Mouse (Mus musculus) midbrain, embryonic 10.5 days (tissue): Measurements from ENCODE around the gene 9130213A22Rik. TPM values are rescaled to one million over a fixed set of nuclear protein-coding genes. Genes with fewer than 3 reads are reported as not detected.

Experiments
- DNase-seq: peaks from one replicate; pipeline ENCODE4 v3.0.0-alpha.2; 2017; ENCODE audit warnings: low spot score
- H3K27ac ChIP-seq: fragments of 300-500 bp; sonication (generic); replicated peaks from 2 replicates; pipeline ENCODE4 v1.5.1; 2016; ENCODE audit warnings: mild to moderate bottlenecking
- H3K27me3 ChIP-seq: fragments of 300-500 bp; sonication (generic); 2 replicates; pipeline ENCODE4 v1.6.1; 2016; ENCODE audit warnings: low read depth, mild to moderate bottlenecking; ENCODE audit not compliant: poor library complexity, severe bottlenecking
- H3K36me3 ChIP-seq: fragments of 300-500 bp; sonication (generic); 2 replicates; pipeline ENCODE4 v1.6.1; 2016; ENCODE audit warnings: mild to moderate bottlenecking, moderate library complexity
- H3K4me1 ChIP-seq: fragments of 300-500 bp; sonication (generic); 2 replicates; pipeline ENCODE4 v1.6.1; 2016
- H3K4me3 ChIP-seq: fragments of 300-500 bp; sonication (generic); 2 replicates; pipeline ENCODE4 v1.5.1; 2016; ENCODE audit warnings: mild to moderate bottlenecking, moderate library complexity
- H3K9me3 ChIP-seq: fragments of 300-500 bp; sonication (generic); replicated peaks from 2 replicates; pipeline ENCODE4 v1.6.1; 2016; ENCODE audit warnings: mild to moderate bottlenecking
- WGBS: fragments of 180-500 bp; shearing (Covaris S2); methylation state at CpG from one replicate; pipeline ENCODE4 v1.1.7; 2016; 5-methylcytosine and 5-hydroxymethylcytosine counted together
- polyA plus RNA-seq: library from polyadenylated mRNA; unstranded; fragments of >200 nt; fragmentation: Nextera tagmentation; extraction: Ambion mirVana; gene quantifications from 2 replicates; pipeline ENCODE4 v1.2.1, GENCODE M21; 2016

9130213A22Rik gene
- polyA plus RNA-seq, 1 experiment from 2014 or later, result 0.07 TPM

DNA sequence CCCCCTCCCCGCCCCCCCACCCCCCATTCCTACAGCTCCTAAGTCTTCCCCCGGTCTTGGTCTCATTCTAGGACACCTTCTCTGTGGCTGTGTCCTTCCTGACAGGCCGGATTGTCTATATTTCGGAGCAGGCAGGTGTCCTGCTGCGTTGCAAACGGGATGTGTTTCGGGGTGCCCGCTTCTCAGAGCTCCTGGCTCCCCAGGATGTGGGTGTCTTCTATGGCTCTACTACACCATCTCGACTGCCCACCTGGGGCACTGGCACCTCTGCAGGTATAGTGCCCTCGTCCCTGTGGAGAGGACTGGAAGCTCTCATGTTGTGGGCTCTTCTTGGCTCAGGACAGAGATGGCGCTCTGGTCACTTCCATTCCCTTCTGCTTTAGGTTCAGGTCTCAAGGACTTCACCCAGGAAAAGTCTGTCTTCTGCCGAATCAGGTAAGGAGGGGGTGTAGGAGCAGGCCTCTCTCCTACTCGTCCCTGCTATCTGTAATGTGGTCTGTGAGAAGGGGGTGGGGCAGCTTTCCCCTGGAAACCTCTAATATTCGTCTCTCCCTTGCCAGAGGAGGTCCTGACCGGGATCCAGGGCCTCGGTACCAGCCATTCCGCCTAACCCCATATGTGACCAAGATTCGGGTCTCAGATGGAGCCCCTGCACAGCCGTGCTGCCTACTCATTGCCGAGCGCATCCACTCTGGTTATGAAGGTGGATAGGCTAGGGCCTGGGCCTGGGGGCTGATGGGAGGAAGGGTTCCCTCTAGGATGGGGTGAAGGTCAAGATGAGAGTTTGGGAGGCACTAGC, 20.6 kb downstream of the 9130213A22Rik start:
- Histone ChIP-seq H3K4me3 (no peak overlapping the region; the same call in 1 of the 2 replicates), H3K36me3 (peaks cover 62% of the 10 kb centered on the region), H3K27ac (no peak overlapping the region; the same call in 1 of the 2 replicates), H3K4me1 (peaks cover 42% of the 10 kb centered on the region), H3K9me3 (no peaks in the 10 kb centered on the region), H3K27me3 (no peaks in the 10 kb centered on the region)
- WGBS, result 90% methylated on average over 21 of the region's 21 CpGs
- no peak for DNase-seq

DNA sequence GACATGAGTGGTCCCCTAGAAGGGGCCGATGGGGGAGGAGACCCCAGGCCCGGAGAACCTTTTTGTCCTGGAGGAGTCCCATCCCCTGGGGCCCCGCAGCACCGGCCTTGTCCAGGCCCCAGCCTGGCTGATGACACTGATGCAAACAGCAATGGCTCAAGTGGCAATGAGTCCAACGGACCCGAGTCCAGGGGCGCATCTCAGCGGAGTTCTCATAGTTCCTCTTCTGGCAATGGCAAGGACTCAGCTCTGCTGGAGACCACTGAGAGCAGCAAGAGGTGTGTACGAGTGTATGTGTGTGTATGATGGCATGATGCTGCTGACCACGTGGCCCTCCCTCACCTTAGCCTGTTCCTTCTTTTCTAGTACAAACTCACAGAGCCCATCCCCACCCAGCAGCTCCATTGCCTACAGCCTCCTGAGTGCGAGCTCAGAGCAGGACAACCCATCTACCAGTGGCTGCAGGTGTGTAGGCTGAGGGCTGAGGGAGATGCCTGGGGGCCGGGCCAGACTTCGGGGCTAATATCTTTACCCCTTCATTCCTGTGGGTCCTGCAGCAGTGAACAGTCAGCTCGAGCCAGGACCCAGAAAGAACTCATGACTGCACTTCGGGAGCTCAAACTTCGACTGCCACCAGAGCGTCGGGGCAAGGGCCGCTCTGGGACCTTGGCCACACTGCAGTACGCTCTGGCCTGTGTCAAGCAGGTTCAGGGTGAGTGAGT, 21.6 kb downstream of the 9130213A22Rik start:
- Histone ChIP-seq H3K4me3 (peak overlapping the region; percentile 65), H3K4me1 (peaks cover 52% of the 10 kb centered on the region), H3K36me3 (peaks cover 52% of the 10 kb centered on the region), H3K27ac (peak overlapping the region; percentile 83; the same call in 1 of the 2 replicates), H3K27me3 (peaks cover 4% of the 10 kb centered on the region; the same call in 1 of the 2 replicates), H3K9me3 (no peaks in the 10 kb centered on the region)
- 92% methylated on average over 20 of the region's 20 CpGs for WGBS
- no peak for DNase-seq

DNA sequence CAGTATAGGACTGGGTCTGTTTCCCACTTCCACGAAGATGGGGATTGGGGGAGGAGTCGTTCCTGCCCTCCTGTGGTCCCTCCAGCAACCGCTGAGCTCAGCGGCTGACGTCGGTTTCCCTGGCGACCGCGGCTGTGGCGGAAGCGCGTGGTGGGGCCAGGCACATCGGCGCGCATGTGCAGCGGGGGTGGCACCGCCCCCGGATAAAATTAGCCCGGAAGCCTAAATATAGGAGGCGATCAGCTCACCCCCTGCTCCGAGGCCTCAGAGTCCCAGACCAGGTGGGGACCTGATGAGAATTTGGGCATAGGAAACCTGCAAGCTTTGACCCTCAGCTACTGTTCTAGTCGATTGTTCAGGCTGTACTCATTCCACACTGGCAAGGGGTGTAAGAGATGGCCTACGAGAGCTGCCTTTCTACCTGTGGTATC, 22.5 kb downstream of the 9130213A22Rik start:
- Histone ChIP-seq H3K4me1 (peaks cover 60% of the 10 kb centered on the region), H3K9me3 (no peaks in the 10 kb centered on the region)

DNA sequence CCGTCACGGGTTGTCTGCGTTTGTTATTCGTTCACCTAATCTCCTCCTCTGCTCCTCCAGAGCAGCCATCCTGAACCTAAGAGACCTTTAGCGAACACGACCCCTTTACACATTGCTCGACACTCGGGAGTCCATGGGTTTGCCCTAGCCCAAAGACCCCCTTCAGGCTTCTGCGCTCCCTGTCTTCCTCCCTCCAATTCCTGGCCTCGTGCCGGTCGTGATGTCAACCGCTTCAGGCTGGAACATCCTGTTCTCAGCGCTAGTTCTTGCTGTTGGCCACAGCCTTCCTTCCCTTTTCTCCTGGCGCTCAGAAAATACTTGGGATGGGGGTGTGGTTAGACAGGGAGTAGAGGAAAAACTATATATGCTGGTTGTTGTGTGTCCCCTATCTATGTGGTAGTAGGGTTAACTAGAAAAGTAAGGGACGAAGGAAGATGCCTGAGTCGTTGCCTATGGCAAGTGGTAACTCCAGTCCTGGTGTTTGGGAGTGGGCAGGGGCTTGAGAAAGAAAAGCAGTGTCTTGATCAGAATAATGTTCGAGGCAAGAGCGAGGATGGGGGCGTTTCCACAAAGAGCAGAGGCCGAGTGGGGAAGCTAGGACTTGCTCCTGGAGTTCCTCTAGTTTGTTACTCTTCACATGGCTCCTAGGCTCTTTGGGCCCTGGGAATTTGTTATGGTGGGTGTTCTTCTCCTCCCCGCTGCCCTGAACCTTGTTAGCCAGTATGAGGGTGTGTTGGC, 23.0 kb downstream of the 9130213A22Rik start:
- Histone ChIP-seq H3K4me1 (peaks cover 64% of the 10 kb centered on the region), H3K9me3 (no peaks in the 10 kb centered on the region), H3K27me3 (peaks cover 4% of the 10 kb centered on the region; the same call in 1 of the 2 replicates), H3K27ac (peak overlapping the region; percentile 83), H3K36me3 (peaks cover 37% of the 10 kb centered on the region), H3K4me3 (peak overlapping the region; percentile 65)
- 2% methylated on average over 22 of the region's 22 CpGs for WGBS
- DNase-seq, result no peak

More for the DNA sequence above, 22.5 kb downstream of the 9130213A22Rik start:
- H3K36me3 ChIP-seq, result peaks cover 43% of the 10 kb centered on the region
- peak overlapping the region; percentile 83 for H3K27ac ChIP-seq
- H3K4me3 ChIP-seq, result peak overlapping the region; percentile 65
- peaks cover 4% of the 10 kb centered on the region; the same call in 1 of the 2 replicates for H3K27me3 ChIP-seq
- 3% methylated on average over 23 of the region's 23 CpGs for WGBS
- DNase-seq, result peak; percentile 87

DNA sequence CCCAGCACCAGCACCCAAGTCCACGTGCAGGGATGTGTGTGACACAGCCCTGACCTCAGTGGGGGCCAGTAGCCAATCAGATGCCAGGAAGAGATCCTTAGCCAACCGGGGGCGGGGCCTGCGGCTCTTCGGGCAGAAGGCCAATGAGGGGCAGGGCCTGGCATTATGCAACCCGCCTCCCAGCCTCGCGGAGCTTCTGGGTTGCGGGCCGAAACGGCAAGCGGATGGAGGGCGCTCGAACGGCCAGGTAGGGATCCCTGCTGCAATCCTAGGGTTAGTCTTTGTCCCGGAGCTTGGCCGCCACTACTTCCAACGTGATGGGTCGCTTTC, 23.7 kb downstream of the 9130213A22Rik start:
- peak; percentile 93 for DNase-seq
- H3K27me3 ChIP-seq, result peaks cover 4% of the 10 kb centered on the region; the same call in 1 of the 2 replicates
- H3K36me3 ChIP-seq, result peaks cover 31% of the 10 kb centered on the region
- H3K4me3 ChIP-seq, result peak overlapping the region; percentile 65
- peak overlapping the region; percentile 83 for H3K27ac ChIP-seq
- H3K9me3 ChIP-seq, result no peaks in the 10 kb centered on the region
- 0% methylated on average over 19 of the region's 19 CpGs for WGBS
- H3K4me1 ChIP-seq, result peaks cover 70% of the 10 kb centered on the region

DNA sequence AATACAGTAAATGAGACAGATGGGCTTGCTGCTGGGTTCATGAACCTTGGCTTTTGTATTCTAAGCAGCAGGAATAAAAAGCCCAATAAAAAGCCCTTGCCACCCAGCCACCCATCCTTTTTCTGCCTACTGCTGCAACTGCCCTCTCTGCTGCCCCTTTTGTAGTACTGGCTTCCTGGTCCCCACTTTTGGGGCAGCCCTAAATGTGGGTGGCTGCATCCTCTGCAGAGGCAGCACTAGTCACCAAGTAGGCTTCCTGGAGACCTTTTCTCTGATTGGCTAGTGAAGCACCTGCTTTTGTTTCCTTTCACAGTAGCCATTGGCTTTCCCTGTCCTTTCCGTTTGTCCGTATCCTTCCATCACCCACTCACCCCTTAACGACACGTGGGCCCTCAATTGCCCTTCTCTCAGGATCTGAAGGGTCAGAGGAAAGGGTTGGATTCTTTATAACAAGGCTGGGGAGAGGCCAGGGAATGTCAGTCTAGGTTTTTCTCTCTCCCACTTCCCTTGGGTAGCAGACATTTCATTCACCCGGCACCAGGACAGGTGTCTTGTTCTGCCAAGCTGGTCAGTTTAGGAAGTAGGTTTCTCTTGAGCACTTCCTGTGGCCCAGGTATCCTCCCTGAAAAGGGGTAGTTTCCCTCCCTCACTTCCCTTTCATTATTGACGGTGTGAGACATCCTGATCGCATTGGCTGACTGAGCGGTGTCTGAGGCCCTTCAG, 24.2 kb downstream of the 9130213A22Rik start:
- H3K36me3 ChIP-seq, result peaks cover 26% of the 10 kb centered on the region
- peaks cover 4% of the 10 kb centered on the region; the same call in 1 of the 2 replicates for H3K27me3 ChIP-seq
- 22% methylated on average over 8 of the region's 8 CpGs for WGBS
- peak overlapping the region; percentile 83 for H3K27ac ChIP-seq
- H3K4me1 ChIP-seq, result peaks cover 70% of the 10 kb centered on the region
- no peaks in the 10 kb centered on the region for H3K9me3 ChIP-seq
- H3K4me3 ChIP-seq, result peak overlapping the region; percentile 65
- no peak for DNase-seq

DNA sequence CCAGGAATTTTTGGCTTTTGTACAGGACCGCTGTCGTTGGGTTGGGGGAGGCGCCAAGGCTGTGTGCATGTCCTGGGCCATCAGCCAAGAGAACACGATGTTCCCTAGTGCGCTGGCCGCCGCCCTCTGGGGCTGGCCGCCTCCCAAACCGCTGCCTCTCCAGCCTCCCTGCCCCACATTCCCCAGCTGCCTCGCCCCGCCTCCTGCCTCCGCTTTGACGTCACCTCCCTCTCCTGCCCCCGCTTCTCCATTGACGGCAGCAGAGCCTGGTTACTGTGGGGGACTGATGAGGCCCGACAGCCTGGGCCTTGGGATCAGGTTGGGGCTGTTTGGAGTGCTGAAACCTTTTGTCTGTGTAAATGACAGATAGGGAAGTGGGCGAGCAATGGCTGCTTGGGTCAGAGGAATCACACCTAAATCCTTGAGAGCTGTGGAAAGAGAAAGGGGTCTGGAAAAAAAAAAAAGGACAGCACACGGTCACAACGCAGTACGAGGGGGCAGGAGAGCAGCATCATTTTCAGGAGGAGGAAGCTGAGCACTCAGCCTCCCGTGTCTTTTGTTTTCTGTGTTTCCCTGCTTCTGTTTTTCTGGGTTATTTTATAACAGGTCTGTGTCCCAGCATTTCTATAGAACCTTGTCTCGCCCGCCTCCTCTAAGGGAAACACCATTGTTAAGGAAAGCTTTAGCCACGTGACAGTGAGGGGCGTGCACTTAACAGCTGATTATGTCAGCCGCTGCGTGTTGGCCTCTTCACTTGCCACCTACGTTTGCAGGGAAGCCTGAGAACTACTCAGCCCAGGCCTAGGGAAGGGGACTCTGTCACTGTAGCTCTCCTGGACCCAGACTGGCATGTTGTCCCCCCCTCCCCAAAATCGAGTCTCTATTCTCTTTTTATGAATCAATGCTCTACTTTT, 25.1 kb downstream of the 9130213A22Rik start:
- Histone ChIP-seq H3K9me3 (no peaks in the 10 kb centered on the region), H3K4me3 (peak overlapping the region; percentile 65), H3K27ac (peak overlapping the region; percentile 77), H3K27me3 (peaks cover 4% of the 10 kb centered on the region; the same call in 1 of the 2 replicates), H3K4me1 (peaks cover 70% of the 10 kb centered on the region), H3K36me3 (peaks cover 22% of the 10 kb centered on the region)
- peak; percentile 85 for DNase-seq
- 2% methylated on average over 29 of the region's 29 CpGs for WGBS

DNA sequence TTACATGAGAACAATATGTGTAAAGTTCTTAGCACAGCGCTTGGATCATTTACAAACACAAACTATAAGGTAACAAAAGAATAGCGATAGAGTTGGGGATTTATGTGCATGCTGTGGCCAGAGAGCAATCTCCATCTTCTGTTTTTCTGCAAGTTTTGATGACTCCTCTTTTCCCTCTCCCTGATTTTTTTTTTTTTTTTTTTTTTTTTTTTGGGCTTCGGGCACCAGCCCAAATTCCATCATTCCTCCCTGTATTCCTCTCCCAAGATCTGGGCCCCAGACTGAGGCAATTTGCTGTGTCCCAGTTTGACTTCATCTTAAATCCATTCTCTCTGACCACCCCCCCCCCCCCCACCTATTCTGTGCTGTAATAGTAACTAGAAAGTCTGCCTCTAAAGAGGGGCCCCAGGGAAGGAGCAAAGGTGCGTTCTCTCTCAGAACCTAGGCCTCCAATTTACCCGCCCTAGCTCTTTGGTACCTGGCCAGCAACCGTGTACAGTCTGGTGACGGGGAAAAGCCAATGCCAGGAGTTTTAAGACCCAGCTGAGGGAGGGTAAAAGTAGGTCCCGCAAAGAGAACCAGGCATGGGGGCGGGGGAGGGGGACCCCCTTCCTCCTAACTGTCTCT, 25.9 kb downstream of the 9130213A22Rik start:
- WGBS, result 12% methylated on average over 9 of the region's 9 CpGs
- H3K4me3 ChIP-seq, result peak overlapping the region; percentile 65
- peaks cover 4% of the 10 kb centered on the region; the same call in 1 of the 2 replicates for H3K27me3 ChIP-seq
- H3K27ac ChIP-seq, result peak overlapping the region; percentile 77
- peaks cover 78% of the 10 kb centered on the region for H3K4me1 ChIP-seq
- peaks cover 20% of the 10 kb centered on the region for H3K36me3 ChIP-seq
- no peaks in the 10 kb centered on the region for H3K9me3 ChIP-seq
- DNase-seq, result no peak

DNA sequence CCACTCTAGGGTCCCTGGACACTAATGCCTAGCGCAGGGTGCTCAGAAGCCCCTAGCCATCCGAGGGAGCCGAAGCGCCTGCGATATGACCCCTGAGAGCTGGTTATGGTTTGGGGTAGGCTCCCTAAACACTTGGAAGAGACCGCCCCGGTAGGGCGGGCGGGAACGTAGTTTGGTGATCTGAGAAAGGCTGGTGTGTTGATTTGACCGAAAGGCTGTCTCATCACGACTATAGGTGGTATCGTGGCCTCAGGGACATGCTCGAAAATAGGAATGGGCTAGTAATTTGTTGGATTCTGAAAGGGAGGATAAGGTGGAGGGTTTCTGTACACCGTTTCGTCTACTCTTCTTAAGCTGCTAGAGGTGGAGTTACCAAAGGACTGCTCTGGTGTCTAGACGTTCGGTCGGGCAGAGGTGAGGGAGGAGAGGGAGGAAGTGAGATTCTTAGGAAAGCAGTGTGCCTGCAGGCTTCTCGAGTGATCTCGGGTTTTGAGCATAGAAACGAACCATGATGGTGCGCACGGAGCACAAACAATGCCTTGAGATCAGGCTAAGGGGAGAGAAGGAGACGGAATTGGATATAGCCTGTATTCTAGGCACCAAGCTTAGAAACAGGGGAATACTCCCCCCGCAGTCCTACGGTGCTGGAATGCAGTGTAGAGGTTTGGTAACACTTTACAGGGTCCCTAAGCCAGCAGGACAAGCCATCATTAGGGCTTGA, 26.7 kb downstream of the 9130213A22Rik start:
- Histone ChIP-seq H3K4me1 (peaks cover 79% of the 10 kb centered on the region), H3K9me3 (no peaks in the 10 kb centered on the region), H3K27ac (peak overlapping the region; percentile 74), H3K36me3 (peaks cover 20% of the 10 kb centered on the region), H3K27me3 (peaks cover 4% of the 10 kb centered on the region; the same call in 1 of the 2 replicates), H3K4me3 (peak overlapping the region; percentile 65)
- no peak for DNase-seq
- WGBS, result 5% methylated on average over 27 of the region's 27 CpGs

DNA sequence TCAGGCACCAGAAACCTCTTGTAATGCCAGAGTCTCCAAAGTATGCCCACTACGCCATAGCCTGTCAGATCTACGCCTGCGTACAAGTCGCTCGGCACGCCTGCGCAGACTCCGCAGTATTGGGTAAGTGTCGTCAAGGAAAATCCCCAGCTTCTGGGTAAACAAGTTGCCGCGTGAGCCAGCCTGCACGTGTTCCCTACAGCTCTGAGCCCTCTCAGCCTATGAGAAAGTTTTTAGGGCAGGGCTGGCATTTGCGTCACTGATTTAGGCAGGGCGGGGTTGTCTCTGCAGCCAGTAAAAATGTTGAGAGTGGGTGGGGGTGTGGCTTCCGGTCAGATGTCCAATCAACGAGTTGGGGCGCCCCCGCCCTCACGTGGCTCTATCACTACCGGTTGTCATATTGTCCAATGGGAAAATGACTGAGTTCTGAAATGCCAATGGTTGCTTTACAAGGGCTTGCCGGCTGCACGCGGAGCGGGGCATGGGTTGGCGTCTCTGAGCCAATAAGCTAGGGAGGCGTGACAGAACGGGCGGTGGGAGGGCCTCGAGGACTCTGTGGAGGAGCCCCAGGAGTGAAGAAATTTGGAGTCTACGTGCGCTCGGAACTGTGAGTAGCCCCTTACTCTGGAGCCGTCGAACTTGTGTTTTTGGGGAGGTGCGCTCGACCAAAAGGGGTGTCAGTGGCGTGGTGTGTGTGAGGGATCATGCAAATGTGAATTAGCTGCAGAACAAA, 27.5 kb downstream of the 9130213A22Rik start, which contains the start of gene Per1:
Gene Per1 (plus strand): TSS at position 521 of the 733 bp plus-strand sequence.
- WGBS, result under 1% methylated on average over 37 of the region's 37 CpGs
- Histone ChIP-seq H3K36me3 (peaks cover 28% of the 10 kb centered on the region), H3K27me3 (peaks cover 4% of the 10 kb centered on the region; the same call in 1 of the 2 replicates), H3K4me1 (peaks cover 79% of the 10 kb centered on the region), H3K9me3 (no peaks in the 10 kb centered on the region), H3K27ac (peak within 1 kb of the TSS; percentile 74), H3K4me3 (peak within 1 kb of the TSS; percentile 65)
- DNase-seq, result peak; percentile 99
